Mouse (Mus musculus) lung, embryonic 14.5 days (tissue): ENCODE results near the gene Gabpb2. TPM values are rescaled to one million over a fixed set of nuclear protein-coding genes. Genes with fewer than 3 reads are reported as not detected.

Experiments used
- ATAC-seq: fragments of 200-750 bp; cut with Nextera tagmentation; 2 replicates; pipeline ENCODE4 v1.8.0; 2017; ENCODE audit warnings: mild to moderate bottlenecking, moderate TSS enrichment, moderate library complexity; ENCODE audit not compliant: insufficient read depth
- DNase-seq: peaks from one replicate; pipeline ENCODE4 v3.0.0-alpha.2; 2015
- H3K27ac ChIP-seq: fragments of 300-500 bp; sonication (generic); 2 replicates; pipeline ENCODE4 v1.5.1; 2014; ENCODE audit warnings: low read depth, mild to moderate bottlenecking, moderate library complexity
- H3K27me3 ChIP-seq: fragments of 300-500 bp; sonication (generic); 2 replicates; pipeline ENCODE4 v1.6.1; 2014; ENCODE audit warnings: low read length, control low read depth; ENCODE audit not compliant: insufficient read depth
- H3K36me3 ChIP-seq: fragments of 300-500 bp; sonication (generic); 2 replicates; pipeline ENCODE4 v1.6.1; 2014; ENCODE audit warnings: control low read depth; ENCODE audit not compliant: insufficient read depth
- H3K4me1 ChIP-seq: fragments of 300-500 bp; sonication (generic); 2 replicates; pipeline ENCODE4 v1.6.1; 2014; ENCODE audit warnings: antibody characterized with exemption, control low read depth; ENCODE audit not compliant: insufficient read depth
- H3K4me2 ChIP-seq: fragments of 300-500 bp; sonication (generic); 2 replicates; pipeline ENCODE4 v1.6.1; 2014; ENCODE audit warnings: mild to moderate bottlenecking
- H3K4me3 ChIP-seq: fragments of 300-500 bp; sonication (generic); 2 replicates; pipeline ENCODE4 v1.5.1; 2014; ENCODE audit warnings: low read depth, low read length
- H3K9ac ChIP-seq: fragments of 300-500 bp; sonication (generic); 2 replicates; pipeline ENCODE4 v1.6.1; 2014
- H3K9me3 ChIP-seq: fragments of 300-500 bp; sonication (generic); 2 replicates; pipeline ENCODE4 v1.6.1; 2016; ENCODE audit warnings: low read depth, low read length, control low read depth
- CTCF ChIP-seq: IDR thresholded peaks from 2 replicates; pipeline ENCODE4 v1.5.1; 2016; ENCODE audit warnings: antibody characterized with exemption, low read depth
- WGBS: fragments of 180-500 bp; shearing (Covaris S2); extraction: QIAGEN DNeasy Blood & Tissue Kit; methylation state at CpG from one replicate; pipeline ENCODE4 v1.1.7; 2014; 5-methylcytosine and 5-hydroxymethylcytosine counted together
- polyA plus RNA-seq: library from polyadenylated mRNA; unstranded; fragments of >200 nt; fragmentation: Nextera tagmentation; extraction: Ambion mirVana; gene quantifications from 2 replicates; pipeline ENCODE4 v1.2.1, GENCODE M21; 2014

Gene Gabpb2
- polyA plus RNA-seq, 1 experiment from 2014 or later = 13.4 TPM

DNA sequence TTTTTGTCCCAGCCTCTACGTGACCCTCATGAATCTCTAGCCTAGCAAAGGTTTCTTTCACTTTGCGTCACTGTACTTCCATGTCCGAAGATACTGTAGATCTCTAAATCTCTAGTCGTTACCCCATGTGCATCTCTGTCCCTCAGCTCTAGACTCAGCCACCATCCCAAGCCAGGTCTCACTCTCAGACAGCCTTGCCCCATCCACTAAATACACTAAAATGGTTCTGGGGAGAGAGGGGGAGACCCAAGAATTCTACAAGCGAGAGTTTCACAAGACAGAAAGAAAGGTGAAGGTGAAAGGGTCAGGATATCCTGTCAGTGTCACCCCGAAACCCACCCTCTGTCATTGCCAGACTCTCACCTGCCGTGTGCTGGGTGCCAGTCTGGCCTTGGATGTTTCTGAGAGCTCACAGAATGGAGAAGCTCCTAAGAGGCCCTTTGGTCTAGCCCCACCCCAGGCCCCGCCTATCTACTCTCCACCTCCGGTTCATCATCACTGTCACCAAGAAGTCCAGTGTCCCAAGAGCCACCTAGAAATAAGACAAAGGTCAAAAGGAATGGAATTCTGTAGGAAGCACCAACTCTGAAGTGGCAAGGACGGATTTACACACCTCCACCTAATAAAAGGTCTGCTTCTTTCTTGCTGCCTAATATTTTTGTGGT lies 75.6 kb downstream of the Gabpb2 start, which contains the start of gene Tnfaip8l2:
Gene Tnfaip8l2, minus strand, starts transcription at position 409 of the 665 bp plus-strand sequence.
- DNase-seq (no peak), ATAC-seq (peak; percentile 48; the same call in 1 of the 2 replicates)
- Histone ChIP-seq H3K4me1 (no peaks in the 10 kb centered on the region), H3K27ac (no peak within 1 kb of the TSS), H3K36me3 (peaks cover 10% of the 10 kb centered on the region; the same call in 1 of the 2 replicates), H3K9me3 (no peaks in the 10 kb centered on the region), H3K4me3 (no peak within 1 kb of the TSS), H3K27me3 (no peaks in the 10 kb centered on the region), H3K4me2 (no peak within 1 kb of the TSS), H3K9ac (no peak within 1 kb of the TSS)
- TF ChIP-seq CTCF = no peak
- WGBS = 80% methylated on average over 10 of the region's 10 CpGs

DNA sequence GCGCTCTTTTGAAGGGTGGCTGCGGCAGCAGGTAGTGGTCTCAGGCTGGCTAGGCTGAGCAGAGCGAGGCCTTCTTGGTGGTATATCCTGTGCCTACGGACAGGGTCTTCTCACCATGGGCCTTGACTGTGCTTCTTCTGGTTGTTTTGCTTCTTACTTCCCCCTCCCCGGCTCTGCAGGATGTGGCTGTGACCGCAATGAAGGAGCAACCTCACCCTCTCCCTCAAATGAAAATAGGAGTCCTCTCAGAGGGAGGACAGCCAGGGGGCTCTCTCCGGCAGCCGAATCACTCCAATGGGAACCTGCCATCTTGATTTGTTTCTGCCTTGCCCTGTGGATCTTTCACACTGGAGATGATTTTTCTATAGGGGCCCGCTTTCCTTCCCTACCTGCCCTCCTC lies 76.2 kb downstream of the Gabpb2 start:
- Histone ChIP-seq H3K4me3 (no peak overlapping the region), H3K4me1 (no peaks in the 10 kb centered on the region), H3K27me3 (no peaks in the 10 kb centered on the region), H3K4me2 (no peak overlapping the region), H3K27ac (no peak overlapping the region), H3K9ac (no peak overlapping the region), H3K36me3 (peaks cover 10% of the 10 kb centered on the region; the same call in 1 of the 2 replicates), H3K9me3 (no peaks in the 10 kb centered on the region)
- no peak for DNase-seq
- 88% methylated on average over 9 of the region's 9 CpGs for WGBS
- ATAC-seq = no peak
- no peak for TF ChIP-seq CTCF

DNA sequence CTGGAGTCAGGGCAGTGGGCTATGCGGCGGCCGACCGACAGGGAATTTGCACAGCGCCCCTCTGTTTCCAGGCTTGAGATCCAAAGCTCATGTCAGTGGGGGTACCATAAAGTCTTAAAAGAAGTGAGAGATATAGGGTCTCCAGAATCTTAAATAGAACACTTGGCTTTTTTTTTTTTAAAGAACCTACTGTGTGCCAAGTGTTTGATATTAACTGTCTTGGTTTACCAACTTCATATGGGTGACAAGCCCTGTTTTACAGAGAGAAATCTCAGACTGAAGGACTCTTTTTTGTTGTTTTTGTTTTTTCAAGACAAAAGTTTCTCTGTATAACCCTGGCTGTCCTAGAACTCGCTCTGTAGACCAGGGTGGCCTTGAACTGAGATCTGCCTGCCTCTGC lies 76.9 kb downstream of the Gabpb2 start:
- no peaks in the 10 kb centered on the region for H3K27me3 ChIP-seq
- DNase-seq (no peak), ATAC-seq (no peak)
- H3K36me3 ChIP-seq = peaks cover 10% of the 10 kb centered on the region; the same call in 1 of the 2 replicates
- H3K27ac ChIP-seq = no peak overlapping the region
- no peak overlapping the region for H3K9ac ChIP-seq
- no peaks in the 10 kb centered on the region for H3K9me3 ChIP-seq
- no peak overlapping the region for H3K4me2 ChIP-seq
- H3K4me3 ChIP-seq = no peak overlapping the region
- no peaks in the 10 kb centered on the region for H3K4me1 ChIP-seq
- TF ChIP-seq CTCF = no peak
- WGBS = 89% methylated on average over 6 of the region's 6 CpGs

DNA sequence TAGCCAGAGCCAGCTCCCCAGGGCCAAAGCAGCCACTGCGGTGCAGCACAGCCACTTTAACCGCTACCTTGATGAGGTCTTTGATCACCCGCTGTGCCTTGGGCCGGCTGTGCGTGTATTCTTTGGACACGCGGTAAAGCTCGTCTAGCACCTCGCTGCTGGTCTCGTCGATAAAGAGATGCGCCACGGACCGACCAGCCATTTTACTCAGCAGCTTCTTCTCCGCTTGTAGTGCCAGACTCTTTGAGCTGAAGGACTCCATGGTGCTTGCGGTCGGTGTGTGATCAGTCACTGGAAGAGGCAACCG lies 77.5 kb downstream of the Gabpb2 start:
- Histone ChIP-seq H3K36me3 (peaks cover 10% of the 10 kb centered on the region; the same call in 1 of the 2 replicates), H3K27me3 (no peaks in the 10 kb centered on the region), H3K4me3 (no peak overlapping the region), H3K4me2 (no peak overlapping the region), H3K4me1 (no peaks in the 10 kb centered on the region), H3K27ac (no peak overlapping the region), H3K9ac (no peak overlapping the region), H3K9me3 (no peaks in the 10 kb centered on the region)
- no peak for TF ChIP-seq CTCF
- DNase-seq (no peak), ATAC-seq (no peak)
- 51% methylated on average over 18 of the region's 18 CpGs for WGBS

DNA sequence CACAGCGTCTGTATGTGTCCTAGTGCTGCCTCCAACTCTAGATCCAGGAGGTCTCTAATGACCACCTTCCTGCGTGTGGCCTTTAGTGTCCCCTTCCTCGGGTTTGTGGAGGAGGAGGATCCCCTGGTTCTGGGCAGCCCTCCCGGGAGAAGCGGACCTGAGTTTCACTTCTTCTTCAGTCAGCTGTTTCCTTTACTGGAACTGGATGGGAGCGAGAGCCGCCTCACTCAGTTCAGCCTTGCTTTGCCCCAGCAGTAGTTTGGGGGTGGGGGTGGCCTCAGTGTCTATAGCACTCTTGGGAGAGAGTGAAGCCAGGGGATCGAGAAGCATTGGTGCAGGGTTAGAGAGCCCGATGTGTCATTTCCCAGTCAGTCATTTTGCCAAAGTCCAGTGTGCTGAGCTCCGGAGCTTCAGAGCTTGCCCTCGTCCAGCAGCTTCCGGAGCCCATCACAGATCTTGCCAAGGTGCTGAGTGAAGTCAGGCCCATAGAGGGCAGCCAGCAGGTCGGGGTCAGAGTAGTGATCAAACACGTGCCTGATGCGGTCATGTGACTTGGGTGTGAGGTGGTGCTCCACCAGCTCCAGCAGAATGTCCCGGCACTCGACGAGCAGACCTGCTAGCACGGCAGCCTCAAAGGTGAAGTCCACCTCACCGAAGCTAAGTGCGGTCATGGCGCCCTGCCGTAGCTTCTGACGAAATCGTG lies 78.0 kb downstream of the Gabpb2 start:
- no peak for TF ChIP-seq CTCF
- H3K9ac ChIP-seq = no peak overlapping the region
- no peak for DNase-seq
- H3K9me3 ChIP-seq = no peaks in the 10 kb centered on the region
- ATAC-seq = no peak
- 65% methylated on average over 25 of the region's 25 CpGs for WGBS
- H3K4me2 ChIP-seq = no peak overlapping the region
- H3K4me1 ChIP-seq = no peaks in the 10 kb centered on the region
- H3K27me3 ChIP-seq = no peaks in the 10 kb centered on the region
- no peak overlapping the region for H3K4me3 ChIP-seq
- peaks cover 10% of the 10 kb centered on the region; the same call in 1 of the 2 replicates for H3K36me3 ChIP-seq
- H3K27ac ChIP-seq = no peak overlapping the region

DNA sequence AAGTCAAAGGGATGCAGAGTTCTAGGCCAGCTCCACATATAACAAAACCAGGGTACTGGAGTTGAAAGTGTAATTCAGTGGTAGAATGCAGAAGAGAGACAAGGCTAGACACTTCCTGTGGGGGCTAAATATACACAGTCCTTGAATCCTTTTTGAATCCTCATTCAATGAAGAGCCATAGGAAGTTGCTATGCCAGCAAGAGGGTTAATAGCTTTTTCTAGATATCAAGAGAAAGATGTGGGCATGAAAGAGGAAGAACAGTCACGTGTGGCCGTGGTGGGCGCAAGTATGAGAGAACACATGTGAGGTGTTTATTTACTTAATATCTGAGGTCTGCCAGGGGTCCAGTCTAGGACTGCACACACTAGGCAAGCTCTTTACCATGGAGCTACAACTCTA lies 81.4 kb downstream of the Gabpb2 start:
- no peak overlapping the region for H3K4me3 ChIP-seq
- peaks cover 10% of the 10 kb centered on the region; the same call in 1 of the 2 replicates for H3K36me3 ChIP-seq
- 77% methylated on average over 3 of the region's 3 CpGs for WGBS
- no peak overlapping the region for H3K4me2 ChIP-seq
- no peak overlapping the region for H3K27ac ChIP-seq
- TF ChIP-seq CTCF = no peak
- H3K4me1 ChIP-seq = no peaks in the 10 kb centered on the region
- H3K9me3 ChIP-seq = no peaks in the 10 kb centered on the region
- H3K9ac ChIP-seq = no peak overlapping the region
- ATAC-seq (no peak), DNase-seq (no peak)
- no peaks in the 10 kb centered on the region for H3K27me3 ChIP-seq

DNA sequence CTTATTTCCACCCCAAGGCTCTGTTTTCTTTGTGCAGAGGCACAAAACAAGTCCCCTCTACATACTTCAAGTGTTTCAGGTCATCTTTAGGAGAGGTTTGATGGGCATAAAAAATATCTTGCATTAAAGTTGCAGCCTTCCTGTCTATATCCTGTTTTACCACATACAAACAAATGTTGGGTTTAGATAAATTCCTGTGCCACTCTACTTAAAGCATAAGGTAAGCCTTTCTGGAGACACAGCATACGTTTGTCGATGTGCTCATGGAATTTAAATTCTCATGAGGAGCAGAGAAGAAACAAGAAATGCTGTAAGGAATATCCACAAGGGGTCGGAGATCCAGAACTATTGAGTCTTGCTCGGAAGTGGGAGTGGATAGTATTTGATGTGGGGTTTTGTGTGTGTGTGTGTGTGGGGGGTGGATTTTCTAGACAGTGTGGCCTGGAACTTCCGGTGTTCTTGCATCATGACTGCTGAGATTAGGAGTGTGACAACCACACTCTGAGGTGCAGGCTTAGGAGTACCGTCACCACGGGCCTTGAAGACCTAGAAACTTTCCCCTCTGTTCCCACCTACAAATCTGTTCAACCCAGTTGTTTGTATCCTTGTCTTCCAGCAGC lies 82.2 kb downstream of the Gabpb2 start:
- peak overlapping the region; percentile 34 for H3K4me3 ChIP-seq
- H3K9ac ChIP-seq = 0 out of 2 replicates have a peak overlapping the region, but pooled peaks have one; percentile 7

More for the DNA sequence above, 82.2 kb downstream of the Gabpb2 start:
- WGBS = 74% methylated on average over 7 of the region's 7 CpGs
- peaks cover 14% of the 10 kb centered on the region; the same call in 1 of the 2 replicates for H3K36me3 ChIP-seq
- H3K27ac ChIP-seq = no peak overlapping the region
- DNase-seq = no peak
- no peak for TF ChIP-seq CTCF
- peak overlapping the region; percentile 70 for H3K4me2 ChIP-seq
- H3K9me3 ChIP-seq = no peaks in the 10 kb centered on the region
- no peaks in the 10 kb centered on the region for H3K27me3 ChIP-seq
- H3K4me1 ChIP-seq = no peaks in the 10 kb centered on the region
- no peak for ATAC-seq
